Mouse (Mus musculus) kidney, postnatal 14 days (tissue): ENCODE measurements at regions not wholly inside any gene's neighbourhood (a gene's known extent, or its start where the extent isn't known, plus 50 kb on each side); places are given as distances from the start of the nearest gene placed in this dataset.
A peak's percentile ranks its signal among the peaks of the same experiment; 100 is the strongest.

Experiments
- DNase-seq: peaks from one replicate; pipeline ENCODE4 v3.0.0; 2022; ENCODE audit warnings: mixed read lengths

- DNase-seq = no peak
These were observed 242.9 kb upstream of the Kcnab2 start for GRCm38 (mm10) chr4:152720528-152720927.

- no peak for DNase-seq
These were observed 241.9 kb upstream of the Kcnab2 start for GRCm38 (mm10) chr4:152719416-152720127.

GRCm38 (mm10) chr4:152710339-152710738 is 232.7 kb upstream of the Kcnab2 start:
- no peak for DNase-seq

- no peak for DNase-seq
These were observed 222.5 kb upstream of the Kcnab2 start for GRCm38 (mm10) chr4:152700217-152700616.

- DNase-seq = no peak
These were observed 219.7 kb upstream of the Kcnab2 start for GRCm38 (mm10) chr4:152697247-152697960.

- DNase-seq = peak; percentile 5
These were observed 214.1 kb upstream of the Kcnab2 start for GRCm38 (mm10) chr4:152691735-152692134.

- DNase-seq = no peak
These were observed 213.6 kb upstream of the Kcnab2 start for GRCm38 (mm10) chr4:152691302-152691701.

- DNase-seq = no peak
These were observed 213.1 kb upstream of the Kcnab2 start for GRCm38 (mm10) chr4:152690766-152691165.

GRCm38 (mm10) chr4:152689831-152690230 is 212.2 kb upstream of the Kcnab2 start:
- no peak for DNase-seq

- DNase-seq = no peak
These were observed 208.9 kb upstream of the Kcnab2 start for GRCm38 (mm10) chr4:152686509-152687081.

GRCm38 (mm10) chr4:152674140-152674539 is 196.5 kb upstream of the Kcnab2 start:
- DNase-seq = no peak

- no peak for DNase-seq
These were observed 185.8 kb upstream of the Kcnab2 start for GRCm38 (mm10) chr4:152663482-152663881.

- no peak for DNase-seq
These were observed 185.4 kb upstream of the Kcnab2 start for GRCm38 (mm10) chr4:152663069-152663468.

- DNase-seq = no peak
These were observed 184.8 kb upstream of the Kcnab2 start for GRCm38 (mm10) chr4:152662439-152662838.

GRCm38 (mm10) chr4:152650198-152650597 is 172.5 kb upstream of the Kcnab2 start:
- no peak for DNase-seq

GRCm38 (mm10) chr4:152647620-152648019 is 169.9 kb upstream of the Kcnab2 start:
- peak; percentile 28 for DNase-seq

GRCm38 (mm10) chr4:152647084-152647483 is 169.4 kb upstream of the Kcnab2 start:
- no peak for DNase-seq

GRCm38 (mm10) chr4:152637088-152637487 is 159.4 kb upstream of the Kcnab2 start:
- DNase-seq = no peak

- peak; percentile 27 for DNase-seq
These were observed 156.2 kb upstream of the Kcnab2 start for GRCm38 (mm10) chr4:152633896-152634295.

GRCm38 (mm10) chr4:152628111-152628510 is 150.4 kb upstream of the Kcnab2 start:
- no peak for DNase-seq

GRCm38 (mm10) chr4:152625032-152626003 is 147.6 kb upstream of the Kcnab2 start:
- DNase-seq = peak; percentile 36

- DNase-seq = no peak
These were observed 144.5 kb upstream of the Kcnab2 start for GRCm38 (mm10) chr4:152622022-152622777.
